Mouse (Mus musculus) intestine, embryonic 16.5 days (tissue): ENCODE measurements around the gene Ccdc93. TPM values are rescaled to one million over a fixed set of nuclear protein-coding genes. Genes with fewer than 3 reads are reported as not detected.

Experiments used
- ATAC-seq: fragments of 200-750 bp; cut with Nextera tagmentation; 2 replicates; pipeline ENCODE4 v1.8.0; 2017; ENCODE audit warnings: moderate TSS enrichment, moderate library complexity
- H3K27ac ChIP-seq: fragments of 300-500 bp; sonication (generic); 2 replicates; pipeline ENCODE4 v1.5.1; 2014; ENCODE audit warnings: mild to moderate bottlenecking, low read length
- H3K27me3 ChIP-seq: fragments of 300-500 bp; sonication (generic); replicated peaks from 2 replicates; pipeline ENCODE4 v1.6.1; 2014; ENCODE audit warnings: low read length, control low read depth, mixed read lengths; ENCODE audit not compliant: control insufficient read depth, insufficient read depth
- H3K36me3 ChIP-seq: fragments of 300-500 bp; sonication (generic); 2 replicates; pipeline ENCODE4 v1.6.1; 2014; ENCODE audit warnings: low read length, control low read depth; ENCODE audit not compliant: control insufficient read depth, insufficient read depth
- H3K4me1 ChIP-seq: fragments of 300-500 bp; sonication (generic); 2 replicates; pipeline ENCODE4 v1.6.1; 2014; ENCODE audit warnings: low read length, control low read depth, mixed read lengths; ENCODE audit not compliant: control insufficient read depth, insufficient read depth
- H3K4me2 ChIP-seq: fragments of 300-500 bp; sonication (generic); 2 replicates; pipeline ENCODE4 v1.6.1; 2014; ENCODE audit warnings: low read depth, low read length, control low read depth
- H3K4me3 ChIP-seq: fragments of 300-500 bp; sonication (generic); 2 replicates; pipeline ENCODE4 v1.5.1; 2014; ENCODE audit warnings: mild to moderate bottlenecking, low read length
- H3K9ac ChIP-seq: fragments of 300-500 bp; sonication (generic); 2 replicates; pipeline ENCODE4 v1.6.1; 2014; ENCODE audit warnings: low read depth, low read length
- H3K9me3 ChIP-seq: fragments of 300-500 bp; sonication (generic); 2 replicates; pipeline ENCODE4 v1.6.1; 2016; ENCODE audit warnings: low read length, control low read depth; ENCODE audit not compliant: control insufficient read depth
- WGBS: fragments of 180-500 bp; shearing (Covaris S2); extraction: QIAGEN DNeasy Blood & Tissue Kit; methylation state at CpG from one replicate; pipeline ENCODE4 v1.1.7; 2014; 5-methylcytosine and 5-hydroxymethylcytosine counted together
- polyA plus RNA-seq: library from polyadenylated mRNA; unstranded; fragments of >200 nt; fragmentation: Nextera tagmentation; extraction: Ambion mirVana; gene quantifications from 2 replicates; pipeline ENCODE4 v1.2.1, GENCODE M21; 2015

The Ccdc93 gene
- polyA plus RNA-seq, 1 experiment from 2014 or later: 10.7 TPM

- Histone ChIP-seq H3K36me3 (0 out of 2 replicates have a peak, but pooled peaks cover 6% of the 10 kb centered on the region), H3K9ac (no peak overlapping the region), H3K27ac (no peak overlapping the region), H3K4me1 (peaks cover 8% of the 10 kb centered on the region), H3K27me3 (no peaks in the 10 kb centered on the region), H3K4me2 (no peak overlapping the region), H3K4me3 (no peak overlapping the region), H3K9me3 (no peaks in the 10 kb centered on the region)
- WGBS: 92% methylated on average over 7 of the region's 7 CpGs
- no peak for ATAC-seq
Measured at GRCm38 (mm10) chr1:121461895-121462294, 31.0 kb downstream of the Ccdc93 start.

DNA sequence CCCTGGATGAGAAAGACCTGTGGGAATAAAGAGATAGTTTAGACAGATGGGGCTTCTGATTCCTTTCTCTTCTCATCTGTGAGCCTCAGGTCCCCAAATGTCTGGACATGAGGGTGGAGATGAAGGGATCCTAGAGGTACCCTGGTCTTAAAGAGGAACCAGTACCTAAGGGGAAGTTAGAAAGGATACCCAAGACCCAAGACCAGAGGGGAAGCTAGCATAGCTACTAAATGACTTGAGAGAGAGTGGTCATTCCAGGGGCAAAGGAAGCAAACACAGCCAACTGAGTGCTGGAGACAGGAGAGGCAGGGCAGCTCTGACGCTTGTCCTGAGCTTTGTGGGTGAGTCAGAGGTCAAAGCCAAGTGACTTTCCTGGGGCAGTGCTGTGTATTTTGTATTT is 31.8 kb downstream of the Ccdc93 start:
- Histone ChIP-seq H3K4me3 (no peak overlapping the region), H3K36me3 (0 out of 2 replicates have a peak, but pooled peaks cover 6% of the 10 kb centered on the region), H3K27me3 (no peaks in the 10 kb centered on the region), H3K9ac (no peak overlapping the region), H3K4me2 (no peak overlapping the region), H3K9me3 (no peaks in the 10 kb centered on the region), H3K4me1 (peaks cover 8% of the 10 kb centered on the region), H3K27ac (peak overlapping the region; percentile 74)
- WGBS: 82% methylated on average over 1 of the region's 1 CpGs
- ATAC-seq: no peak

DNA sequence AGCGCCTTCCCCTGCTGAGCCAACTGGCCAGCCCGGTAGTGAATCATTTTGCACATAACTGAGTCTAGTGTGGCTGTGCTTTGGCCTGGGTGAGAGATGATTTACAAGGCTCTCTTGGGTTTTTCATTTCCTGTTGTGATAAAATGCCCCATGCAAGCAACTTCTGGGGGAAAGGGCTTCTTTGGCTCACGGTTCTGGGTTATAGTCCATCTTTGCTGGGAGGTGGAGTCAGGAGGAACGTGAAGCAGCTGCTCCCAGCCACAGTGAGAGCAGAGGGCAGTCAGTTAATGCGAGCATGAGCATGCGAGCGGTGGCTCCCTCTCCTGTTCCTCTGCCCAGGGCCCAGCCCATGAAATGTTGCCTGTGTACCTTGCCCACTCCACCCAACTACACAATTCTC is 33.0 kb downstream of the Ccdc93 start:
- H3K27ac ChIP-seq: peak overlapping the region; percentile 93
- H3K9me3 ChIP-seq: no peaks in the 10 kb centered on the region
- no peaks in the 10 kb centered on the region for H3K27me3 ChIP-seq
- H3K4me2 ChIP-seq: 0 out of 2 replicates have a peak overlapping the region, but pooled peaks have one; percentile 9
- 43% methylated on average over 7 of the region's 7 CpGs for WGBS
- H3K36me3 ChIP-seq: 0 out of 2 replicates have a peak, but pooled peaks cover 6% of the 10 kb centered on the region
- peak; percentile 97 for ATAC-seq
- H3K9ac ChIP-seq: peak overlapping the region; percentile 49; the same call in 1 of the 2 replicates
- H3K4me1 ChIP-seq: peaks cover 8% of the 10 kb centered on the region
- no peak overlapping the region for H3K4me3 ChIP-seq

DNA sequence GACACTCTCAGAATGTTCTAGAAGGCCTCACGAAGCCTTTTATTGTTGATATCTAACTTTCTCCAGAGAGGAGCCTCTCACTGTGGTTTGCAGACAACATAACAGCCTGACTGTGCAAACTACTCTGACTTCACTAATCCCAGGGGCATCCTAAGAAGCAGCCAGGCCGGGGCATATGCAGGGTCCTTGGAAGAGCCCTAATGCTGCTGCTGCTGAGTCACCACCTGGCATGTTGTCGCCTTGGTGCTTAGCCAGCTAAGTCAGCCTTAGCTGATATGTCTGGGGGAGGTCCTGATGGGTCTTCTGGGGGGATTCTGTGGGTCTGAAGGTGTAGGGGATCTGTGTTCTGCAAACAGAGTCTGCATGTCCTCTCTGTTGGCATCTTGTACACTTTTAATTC is 35.4 kb downstream of the Ccdc93 start:
- peaks cover 8% of the 10 kb centered on the region for H3K4me1 ChIP-seq

DNA sequence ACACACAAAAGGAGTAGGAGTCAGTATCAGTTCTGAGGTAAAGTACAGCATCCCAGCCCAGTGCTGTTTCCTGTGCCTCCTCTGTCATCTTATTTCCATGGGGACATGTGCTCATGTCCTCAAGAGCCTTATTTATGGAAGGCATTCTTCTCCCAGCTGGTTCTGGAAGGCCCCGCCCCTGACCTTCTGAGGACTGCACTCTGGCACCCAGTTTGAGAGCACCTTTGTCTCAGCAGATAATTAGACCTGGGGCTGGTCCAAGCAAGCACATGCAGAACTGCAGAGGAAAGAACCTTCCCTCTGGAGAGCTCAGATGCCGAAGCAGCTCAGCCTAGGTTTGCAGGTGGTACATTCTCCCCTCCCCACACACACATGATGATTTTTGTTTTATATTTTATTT is 37.4 kb downstream of the Ccdc93 start:
- no peak overlapping the region for H3K27ac ChIP-seq
- no peak overlapping the region for H3K9ac ChIP-seq
- H3K4me2 ChIP-seq: no peak overlapping the region
- H3K36me3 ChIP-seq: no peaks in the 10 kb centered on the region
- H3K9me3 ChIP-seq: no peaks in the 10 kb centered on the region
- no peaks in the 10 kb centered on the region for H3K27me3 ChIP-seq
- peaks cover 6% of the 10 kb centered on the region for H3K4me1 ChIP-seq
- H3K4me3 ChIP-seq: no peak overlapping the region
- ATAC-seq: no peak
- WGBS: 88% methylated on average over 2 of the region's 2 CpGs

More for the DNA sequence above, 35.4 kb downstream of the Ccdc93 start:
- H3K9ac ChIP-seq: no peak overlapping the region
- WGBS: 78% methylated on average over 3 of the region's 3 CpGs
- H3K9me3 ChIP-seq: no peaks in the 10 kb centered on the region
- no peak overlapping the region for H3K4me2 ChIP-seq
- H3K27ac ChIP-seq: no peak overlapping the region
- ATAC-seq: no peak
- 0 out of 2 replicates have a peak, but pooled peaks cover 6% of the 10 kb centered on the region for H3K36me3 ChIP-seq
- H3K4me3 ChIP-seq: no peak overlapping the region
- no peaks in the 10 kb centered on the region for H3K27me3 ChIP-seq

DNA sequence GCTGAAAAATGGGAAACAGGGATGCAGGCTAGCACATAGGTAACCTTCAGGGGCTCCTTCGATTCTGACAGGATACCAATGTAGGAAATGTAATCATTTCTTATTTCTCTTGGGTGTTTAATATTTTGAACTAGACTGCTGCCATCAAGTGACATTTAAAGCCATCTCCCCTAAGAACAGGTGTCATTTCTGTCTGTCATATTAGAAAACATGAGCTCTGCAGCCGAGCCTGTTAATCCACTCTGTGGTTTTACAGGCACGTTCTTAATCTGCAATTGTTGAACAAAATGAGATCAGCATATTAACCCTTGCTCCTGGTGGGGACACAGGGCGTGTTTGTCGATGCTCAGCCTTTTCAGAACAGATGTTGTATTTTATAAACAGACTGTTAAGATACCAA is 40.7 kb downstream of the Ccdc93 start:
- Histone ChIP-seq H3K9me3 (no peaks in the 10 kb centered on the region), H3K9ac (no peak overlapping the region), H3K4me2 (no peak overlapping the region), H3K27ac (no peak overlapping the region), H3K36me3 (peaks cover 3% of the 10 kb centered on the region; the same call in 1 of the 2 replicates), H3K27me3 (no peaks in the 10 kb centered on the region), H3K4me1 (no peaks in the 10 kb centered on the region), H3K4me3 (no peak overlapping the region)
- WGBS: 67% methylated on average over 5 of the region's 5 CpGs
- ATAC-seq: no peak

- 97% methylated on average over 5 of the region's 5 CpGs for WGBS
- H3K27ac ChIP-seq: no peak overlapping the region
- no peaks in the 10 kb centered on the region for H3K27me3 ChIP-seq
- ATAC-seq: no peak
- no peak overlapping the region for H3K4me3 ChIP-seq
- H3K9ac ChIP-seq: no peak overlapping the region
- peaks cover 22% of the 10 kb centered on the region for H3K36me3 ChIP-seq
- no peak overlapping the region for H3K4me2 ChIP-seq
- H3K4me1 ChIP-seq: no peaks in the 10 kb centered on the region
- no peaks in the 10 kb centered on the region for H3K9me3 ChIP-seq
Measured at GRCm38 (mm10) chr1:121477716-121478115, 46.9 kb downstream of the Ccdc93 start.

DNA sequence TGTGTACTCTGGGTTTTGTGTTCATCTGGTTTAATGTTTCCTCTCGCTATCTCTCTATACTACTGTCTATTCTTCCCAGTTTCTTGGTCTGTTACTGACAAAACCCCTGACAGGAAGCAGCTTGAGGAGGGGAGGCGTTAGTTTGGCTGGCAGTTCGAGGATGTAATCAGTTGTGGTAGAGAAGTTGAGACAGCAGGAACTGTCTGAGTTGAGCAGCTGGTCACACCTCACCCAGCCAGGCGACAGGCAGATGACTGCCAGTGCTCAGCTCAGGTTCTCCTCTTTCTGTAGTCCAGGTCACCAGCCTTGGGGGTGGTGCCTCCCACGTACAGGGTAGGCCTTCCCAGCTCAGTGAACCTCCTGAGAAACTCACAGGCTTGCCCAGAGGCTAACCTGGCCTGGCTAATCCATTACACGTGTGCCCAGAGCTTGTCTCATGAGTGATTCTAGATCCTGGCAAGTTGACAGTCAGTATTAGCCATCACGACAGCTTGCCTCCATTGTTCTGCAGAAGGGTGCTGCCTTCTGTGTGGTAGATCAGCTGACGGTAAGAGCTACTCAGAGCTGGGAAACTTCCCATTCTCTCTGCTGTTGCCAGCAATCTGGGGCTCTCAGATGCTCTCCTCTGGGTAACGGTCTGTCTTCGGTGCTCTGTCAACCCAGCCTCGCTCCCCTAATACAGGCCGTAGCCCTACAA is 47.6 kb downstream of the Ccdc93 start:
- Histone ChIP-seq H3K4me1 (no peaks in the 10 kb centered on the region), H3K27me3 (no peaks in the 10 kb centered on the region), H3K27ac (no peak overlapping the region), H3K9ac (no peak overlapping the region), H3K36me3 (peaks cover 25% of the 10 kb centered on the region), H3K4me3 (no peak overlapping the region), H3K9me3 (no peaks in the 10 kb centered on the region), H3K4me2 (no peak overlapping the region)
- no peak for ATAC-seq
- WGBS: 79% methylated on average over 12 of the region's 12 CpGs

DNA sequence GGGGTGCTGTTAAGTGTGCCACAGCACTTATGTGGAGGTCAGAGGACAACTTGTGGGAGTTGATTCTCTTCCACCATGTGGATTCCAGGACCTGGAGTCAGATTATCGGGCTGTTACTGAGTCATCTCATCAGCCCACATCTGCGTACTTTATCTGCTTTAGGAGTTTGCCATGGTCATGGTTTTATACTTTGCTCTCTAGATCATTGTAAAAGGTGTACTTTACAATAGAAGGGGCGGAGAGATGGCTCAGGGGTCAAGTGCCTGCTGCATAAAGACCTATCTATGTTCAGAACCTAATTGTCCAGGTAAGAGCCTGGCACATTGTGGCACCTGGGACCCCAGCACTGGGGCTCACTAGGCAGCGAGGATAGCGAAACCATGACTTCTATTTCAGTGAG is 48.6 kb downstream of the Ccdc93 start:
- H3K36me3 ChIP-seq: peaks cover 25% of the 10 kb centered on the region
- no peak overlapping the region for H3K4me2 ChIP-seq
- H3K4me1 ChIP-seq: no peaks in the 10 kb centered on the region
- H3K4me3 ChIP-seq: no peak overlapping the region
- peak; percentile 77 for ATAC-seq
- 82% methylated on average over 5 of the region's 5 CpGs for WGBS
- H3K27ac ChIP-seq: no peak overlapping the region
- no peaks in the 10 kb centered on the region for H3K9me3 ChIP-seq
- H3K27me3 ChIP-seq: no peaks in the 10 kb centered on the region
- H3K9ac ChIP-seq: no peak overlapping the region

GRCm38 (mm10) chr1:121483091-121483490 is 52.2 kb downstream of the Ccdc93 start:
- no peak overlapping the region for H3K4me3 ChIP-seq
- H3K9me3 ChIP-seq: no peaks in the 10 kb centered on the region
- no peak overlapping the region for H3K27ac ChIP-seq
- no peaks in the 10 kb centered on the region for H3K4me1 ChIP-seq
- 80% methylated on average over 4 of the region's 4 CpGs for WGBS
- H3K4me2 ChIP-seq: no peak overlapping the region
- no peak for ATAC-seq
- H3K9ac ChIP-seq: no peak overlapping the region
- H3K27me3 ChIP-seq: no peaks in the 10 kb centered on the region
- peaks cover 25% of the 10 kb centered on the region for H3K36me3 ChIP-seq
